24 mouse cellular contexts compared by ENCODE assay signal in the genomic region with DNA sequence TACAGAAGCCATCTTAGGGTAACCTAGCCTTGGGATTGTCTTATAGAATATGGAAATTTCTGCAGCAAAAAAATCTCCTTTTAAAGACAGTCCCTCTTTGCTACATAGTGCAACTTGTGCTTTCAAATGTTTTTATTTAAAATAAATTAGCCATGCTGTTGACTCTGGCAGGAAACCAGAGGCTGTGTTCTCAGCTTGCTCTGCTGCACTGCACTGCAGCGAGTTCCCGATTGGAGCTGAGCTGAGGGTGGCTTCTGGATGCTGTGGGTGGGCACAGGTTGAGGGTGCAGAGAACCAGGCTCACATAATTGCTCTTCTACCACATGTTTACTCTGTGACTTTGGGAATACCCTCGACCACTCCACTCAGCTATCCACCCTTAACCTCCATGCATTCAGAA.
DNase-seq lines count a peak whose midpoint lies in the region; ATAC-seq lines count a peak whose summit lies in the region.
"Had no signal": no experiment of that assay in that cellular context is flagged by ENCODE, and none has a peak within 500 bp of the region (broad histone marks: within the 10 kb centered on the region; RNA-seq: fewer than 3 reads in every experiment).

No protein-coding gene starts in this region.

- DNase-seq in kidney, postnatal 10 days: peak; percentile 20
- no peak for DNase-seq in kidney, postnatal 25 days
- peak; percentile 30 to 38 for DNase-seq in left cerebral cortex, postnatal 25 days (ENCODE audit: low spot score in 2 of 2)
- DNase-seq in left cerebral cortex, adult 8-10 months (ENCODE audit: low spot score in 2 of 2): no peak
- no peak for DNase-seq in gastrocnemius, postnatal 36 days
- DNase-seq: adrenal gland, postnatal 36 days; B cell, adult 2 months; cerebellum, adult 2 months; cerebellum, postnatal 14 days; gastrocnemius, postnatal 10 days; heart, postnatal 14 days; kidney, adult 18-20 months; liver; thymus, postnatal 4 days had no signal

- no peak overlapping the region for H3K9ac ChIP-seq in embryonic facial prominence, embryonic 15.5 days
- H3K9ac ChIP-seq: hindbrain, embryonic 15.5 days; liver, embryonic 14.5 days; lung, embryonic 15.5 days; midbrain, embryonic 15.5 days had no signal

- 33% methylated on average over 3 of the region's 3 CpGs for WGBS in embryonic facial prominence, embryonic 15.5 days

- H3K4me1 ChIP-seq in embryonic facial prominence, embryonic 15.5 days: peaks cover 9% of the 10 kb centered on the region

- no peak overlapping the region for H3K27ac ChIP-seq in embryonic facial prominence, embryonic 15.5 days (replicated peaks)
- H3K27ac ChIP-seq: hindbrain, embryonic 10.5 days; hindbrain, embryonic 15.5 days; liver, embryonic 14.5 days; lung, embryonic 15.5 days; midbrain, embryonic 10.5 days; midbrain, embryonic 15.5 days had no signal

- no peaks in the 10 kb centered on the region for H3K9me3 ChIP-seq in embryonic facial prominence, embryonic 15.5 days (replicated peaks)
- H3K9me3 ChIP-seq: hindbrain, embryonic 10.5 days; hindbrain, embryonic 15.5 days; lung, embryonic 15.5 days; midbrain, embryonic 10.5 days; midbrain, embryonic 15.5 days had no signal

- 0 out of 2 replicates have a peak, but pooled peaks have one; percentile 47 for ATAC-seq in embryonic facial prominence, embryonic 15.5 days (ENCODE audit: insufficient number of reproducible peaks, low FRiP score, low TSS enrichment, low read depth)
- ATAC-seq: activated CD4-positive, CD25-positive, alpha-beta regulatory T cell, adult 4 months; forebrain, embryonic 16.5 days; inflammation-experienced regulatory T-cells, adult 6 months; midbrain, embryonic 15.5 days had no signal

- H3K36me3 ChIP-seq in embryonic facial prominence, embryonic 15.5 days: no peaks in the 10 kb centered on the region
- H3K36me3 ChIP-seq: hindbrain, embryonic 10.5 days; hindbrain, embryonic 15.5 days; lung, embryonic 15.5 days; midbrain, embryonic 10.5 days; midbrain, embryonic 15.5 days had no signal

- no peaks in the 10 kb centered on the region for H3K27me3 ChIP-seq in embryonic facial prominence, embryonic 15.5 days
- H3K27me3 ChIP-seq: hindbrain, embryonic 15.5 days; lung, embryonic 15.5 days; midbrain, embryonic 15.5 days had no signal

- H3K4me3 ChIP-seq in embryonic facial prominence, embryonic 15.5 days (replicated peaks): no peak overlapping the region
- H3K4me3 ChIP-seq: hindbrain, embryonic 10.5 days; hindbrain, embryonic 15.5 days; lung, embryonic 15.5 days; midbrain, embryonic 10.5 days; midbrain, embryonic 15.5 days had no signal

- intact Hi-C loops in left cerebral cortex, postnatal 25 days (cut with DNase I): no loop called here
- intact Hi-C loops in gastrocnemius, postnatal 36 days (cut with DNase I): no loop called here

- H3K4me2 ChIP-seq in embryonic facial prominence, embryonic 15.5 days (replicated peaks): no peak overlapping the region
- H3K4me2 ChIP-seq: hindbrain, embryonic 15.5 days; lung, embryonic 15.5 days; midbrain, embryonic 15.5 days had no signal

Comparison
In these comparisons a context has a peak if more than half of its experiments do, and no peak if none do; other contexts are left out.
1. DNase-seq: peak in kidney, postnatal 10 days (single experiment) and left cerebral cortex, postnatal 25 days (2 of 2); none in kidney, postnatal 25 days (0 of 2), left cerebral cortex, adult 8-10 months (0 of 2) and gastrocnemius, postnatal 36 days (0 of 2).